Mouse (Mus musculus) lung, adult 2 months (tissue): ENCODE data around the gene Tmem82.

Experiments used
- CTCF ChIP-seq: fragments of 200-500 bp; IDR thresholded peaks from 2 replicates; pipeline ENCODE4 v1.5.1; 2011; ENCODE audit warnings: mild to moderate bottlenecking, low read length, control low read depth; ENCODE audit not compliant: insufficient read depth
- POLR2A ChIP-seq: fragments of 200-500 bp; IDR thresholded peaks from 2 replicates; pipeline ENCODE4 v1.6.1; 2011; ENCODE audit warnings: low read depth, mild to moderate bottlenecking, control low read depth, low read length, borderline replicate concordance; ENCODE audit errors: extremely low read depth

DNA sequence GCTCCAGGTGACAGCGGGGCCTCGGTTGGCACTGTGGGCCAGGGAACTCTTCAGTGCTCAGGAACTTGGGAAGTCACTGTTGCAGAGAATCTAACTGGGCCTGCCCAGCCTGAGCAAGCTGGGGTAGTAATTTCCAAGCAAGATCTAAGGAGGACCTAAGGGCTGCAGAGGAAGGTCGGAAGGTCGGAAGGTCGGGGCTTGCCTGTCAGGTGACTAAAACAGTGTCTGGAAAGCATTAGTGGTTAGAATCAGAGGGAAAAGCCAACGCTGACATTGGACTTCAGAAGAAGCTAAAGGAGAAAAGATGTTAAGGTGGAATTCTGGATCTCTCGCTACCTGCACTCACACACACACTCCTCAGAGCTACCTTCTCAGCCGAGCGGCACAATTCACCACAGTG, 17.6 kb upstream of the Tmem82 start:
- TF ChIP-seq CTCF (no peak), POLR2A (no peak)
